Mouse (Mus musculus): ENCODE results near the gene Sstr1. TPM values are rescaled to one million over a fixed set of nuclear protein-coding genes. Genes with fewer than 3 reads are reported as not detected.

The Sstr1 gene
- not detected for total RNA-seq (2021)
- long read RNA-seq, experiment 1, result 0 reads
- long read RNA-seq, experiment 2, result 0 reads

DNA sequence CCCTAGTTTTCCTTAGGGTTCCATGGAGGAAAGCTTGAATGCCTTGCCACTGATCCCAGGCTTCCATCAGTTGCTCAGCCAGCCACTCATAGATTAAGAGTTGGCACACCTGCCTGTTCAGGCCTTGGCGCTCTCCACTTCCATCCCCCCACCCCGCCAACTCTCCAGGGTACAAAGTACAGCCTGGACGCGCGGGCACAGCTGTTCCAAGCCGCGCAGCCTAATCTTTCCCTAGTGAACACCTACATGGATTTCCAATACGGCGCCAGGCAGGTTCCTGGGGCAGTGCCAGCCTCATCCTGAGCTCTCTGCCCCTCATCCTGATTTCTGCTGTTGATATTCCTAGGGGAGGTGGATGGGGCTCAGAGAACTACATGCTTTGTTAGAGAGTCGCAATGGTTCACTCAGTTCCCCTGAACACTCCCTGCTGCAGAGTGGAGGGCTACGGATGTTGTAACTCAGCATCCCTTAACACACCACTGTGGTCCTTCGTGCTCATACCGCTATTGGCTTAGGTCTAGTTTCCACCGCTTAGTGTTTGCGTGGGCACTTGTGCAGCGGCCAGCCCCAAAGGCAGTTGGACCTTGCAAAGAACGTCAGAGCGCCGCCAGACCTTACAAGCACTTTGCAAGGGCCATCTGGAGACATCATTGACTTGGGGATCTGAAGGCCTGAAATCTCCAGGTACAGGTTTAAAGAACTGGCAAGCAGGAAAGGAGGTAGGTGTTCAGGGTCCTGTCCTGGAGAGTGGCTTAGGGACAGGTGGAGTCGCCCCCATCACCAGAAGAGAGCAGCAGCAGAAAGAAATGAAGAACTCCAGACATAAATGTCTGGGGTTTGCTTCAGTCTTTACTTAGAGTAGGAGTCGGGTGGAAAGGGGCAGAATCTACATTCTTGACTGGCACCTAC lies at the start of gene Sstr1:
Sstr1 (plus strand) TSS at position 610 of the 909 bp plus-strand sequence.
- DNase-seq, result no peak

GRCm38 (mm10) chr12:58198810-58199209 lies 12.8 kb upstream of the Sstr1 start:
- DNase-seq, result no peak

DNA sequence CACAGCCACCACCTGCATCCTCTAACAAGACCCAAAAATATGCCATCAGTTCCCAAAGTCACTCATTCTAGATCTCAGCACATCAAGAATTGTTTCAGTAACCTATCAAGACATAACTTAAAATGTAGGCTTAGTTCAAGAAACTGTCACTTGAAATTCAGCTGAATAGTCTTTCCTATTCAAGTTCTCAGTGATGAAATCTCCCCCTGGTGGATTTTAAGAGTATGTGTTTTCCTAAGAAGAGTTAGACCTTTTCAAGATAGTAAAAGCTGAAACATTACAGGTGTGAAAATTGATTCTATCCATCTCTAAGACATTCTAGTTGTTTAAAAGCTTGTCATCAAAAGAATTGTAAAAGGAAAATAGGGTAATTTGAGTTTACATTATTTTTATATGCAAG lies 10.4 kb upstream of the Sstr1 start:
- no peak for DNase-seq

DNA sequence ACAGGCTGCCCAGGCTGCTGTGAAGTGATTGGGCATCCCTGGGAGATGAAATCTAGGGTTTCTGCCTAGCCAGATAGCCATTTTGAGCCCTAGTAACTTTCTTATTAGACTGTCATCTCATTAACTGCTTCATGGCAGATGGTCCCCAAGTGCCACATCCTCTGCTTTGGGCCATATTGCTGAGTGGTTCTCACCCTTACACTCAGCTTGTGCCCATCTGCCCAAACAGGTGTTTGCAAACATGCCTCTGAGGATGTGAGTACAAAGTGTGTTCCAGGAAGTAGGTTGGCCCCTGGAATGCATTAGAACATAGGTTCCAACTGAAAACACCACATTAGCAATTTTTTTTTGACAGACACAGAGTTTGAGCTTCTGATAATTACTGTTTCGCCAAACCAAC lies 3.6 kb upstream of the Sstr1 start:
- no peak for DNase-seq

- DNase-seq, result no peak
Observed at GRCm38 (mm10) chr12:58212261-58212923, 820 bp downstream of the Sstr1 start.

GRCm38 (mm10) chr12:58212924-58213450 lies 1.4 kb downstream of the Sstr1 start:
- DNase-seq, result no peak

- no peak for DNase-seq
Observed at GRCm38 (mm10) chr12:58213451-58214288, 2.1 kb downstream of the Sstr1 start.

DNA sequence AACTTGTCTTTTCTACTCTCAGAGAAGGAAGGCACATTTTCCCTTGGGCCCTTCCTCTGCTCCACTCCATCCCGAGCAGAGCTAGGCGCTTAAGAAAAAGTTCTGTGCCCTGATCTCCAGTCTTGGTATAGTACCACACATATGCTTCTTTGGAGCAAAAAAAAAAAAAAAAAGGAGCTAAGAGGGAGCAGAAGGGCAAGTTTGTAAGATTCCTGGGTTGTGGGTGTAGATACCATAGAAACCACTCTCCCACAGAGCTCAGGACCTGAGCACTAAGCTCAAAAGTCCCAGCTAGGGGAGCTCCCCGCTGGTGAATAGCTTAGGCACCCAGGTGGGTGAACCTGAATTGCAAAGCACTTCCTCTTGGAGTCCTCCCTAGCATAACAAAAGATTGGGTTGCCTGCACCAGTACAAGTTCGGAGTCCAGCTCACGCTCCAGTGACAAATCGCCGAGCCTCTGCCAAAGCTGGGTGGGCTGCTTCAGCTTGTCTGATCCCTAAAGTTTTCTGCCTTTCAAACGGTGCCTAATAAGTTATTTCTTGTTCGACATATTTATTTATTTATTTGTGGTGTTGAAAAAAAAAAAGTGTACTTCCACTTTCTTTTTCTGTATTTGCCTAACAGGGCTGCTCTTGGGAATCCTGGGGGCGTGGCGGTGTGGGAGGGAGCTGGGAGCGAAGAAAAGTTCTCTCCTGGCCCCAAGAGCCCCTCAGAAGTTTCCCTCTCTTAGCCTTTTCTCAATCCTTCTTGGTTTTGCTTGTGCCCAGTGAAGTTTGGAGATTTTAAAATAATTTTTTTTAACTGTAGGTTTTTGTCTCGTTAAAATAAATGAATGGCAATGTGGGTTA lies 2.9 kb downstream of the Sstr1 start:
- DNase-seq, result peak; percentile 9

GRCm38 (mm10) chr12:58216218-58216617 lies 4.6 kb downstream of the Sstr1 start:
- DNase-seq, result no peak

DNA sequence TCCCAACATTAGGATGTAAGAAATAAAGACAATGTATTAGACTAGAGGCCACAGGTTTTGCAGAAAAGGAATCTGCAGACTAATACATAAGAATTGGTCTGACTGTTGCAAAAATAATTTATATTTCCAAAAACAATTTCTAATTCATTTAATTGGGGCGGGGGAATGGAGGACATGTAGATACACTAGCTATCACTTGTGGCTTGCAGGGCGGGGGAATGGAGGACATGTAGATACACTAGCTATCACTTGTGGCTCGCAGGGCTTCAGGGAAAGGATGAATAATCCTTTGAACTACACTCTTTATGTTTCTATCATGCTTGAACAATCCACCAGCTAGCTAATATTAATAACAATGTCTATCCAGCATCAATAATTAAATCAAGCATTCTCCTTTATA lies 7.5 kb downstream of the Sstr1 start:
- DNase-seq, result no peak

GRCm38 (mm10) chr12:58225644-58226043 lies 14.1 kb downstream of the Sstr1 start:
- DNase-seq, result no peak

DNA sequence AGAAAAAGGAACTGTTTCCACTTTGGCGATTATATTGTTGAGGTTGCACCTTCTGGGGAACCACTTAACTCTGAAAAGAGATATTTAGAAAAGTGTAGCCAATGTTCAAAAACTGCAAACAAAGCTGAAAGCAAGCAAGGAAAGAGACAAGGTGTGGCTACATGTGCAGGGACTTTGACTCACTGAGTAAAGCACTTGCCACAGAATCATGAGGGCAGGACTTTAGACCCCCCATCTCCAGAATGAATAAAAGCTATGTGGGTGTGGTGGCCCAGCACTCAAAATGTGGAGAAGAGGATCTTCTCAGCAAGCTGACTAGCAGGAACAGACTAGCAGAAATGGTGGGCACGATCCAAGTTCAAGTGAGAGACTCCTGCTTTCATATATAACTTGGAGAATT lies 20.9 kb downstream of the Sstr1 start:
- no peak for DNase-seq

GRCm38 (mm10) chr12:58251901-58252300 lies 40.3 kb downstream of the Sstr1 start:
- DNase-seq, result no peak

Other genes with a start within 250 kb of the Sstr1 start
- 1 to 10 TPM; 4.5 to 7.2 TPM for gene Clec14a, start 57.5 kb downstream of the Sstr1 start, total RNA-seq (2021)

All from gastrocnemius, postnatal 25 days (tissue).